Mouse (Mus musculus) lung, postnatal 0 days (tissue): Measurements from ENCODE around the gene Gm20388.

ENCODE experiments used
- CTCF ChIP-seq: IDR thresholded peaks from 2 replicates; pipeline ENCODE4 v1.5.1; 2016; ENCODE audit warnings: antibody characterized with exemption, mild to moderate bottlenecking
- EP300 ChIP-seq: IDR thresholded peaks from 2 replicates; pipeline ENCODE4 v1.6.1; 2016; ENCODE audit warnings: antibody characterized with exemption, mild to moderate bottlenecking, control low read depth

GRCm38 (mm10) chr8:122625811-122626210, 2715.2 kb downstream of the Gm20388 start:
- TF ChIP-seq CTCF (no peak), EP300 (no peak)
